Mouse (Mus musculus) heart, embryonic 10.5 days (tissue): ENCODE measurements around the gene Insl3. TPM values are rescaled to one million over a fixed set of nuclear protein-coding genes. Genes with fewer than 3 reads are reported as not detected.

Experiments
- DNase-seq: peaks from one replicate; pipeline ENCODE4 v3.0.0-alpha.2; 2017; ENCODE audit warnings: low spot score
- H3K27ac ChIP-seq: fragments of 300-500 bp; sonication (generic); 2 replicates; pipeline ENCODE4 v1.5.1; 2016; ENCODE audit warnings: mild to moderate bottlenecking
- H3K27me3 ChIP-seq: fragments of 300-500 bp; sonication (generic); 2 replicates; pipeline ENCODE4 v1.6.1; 2016; ENCODE audit warnings: mild to moderate bottlenecking; ENCODE audit not compliant: poor library complexity, insufficient read depth, severe bottlenecking
- H3K36me3 ChIP-seq: fragments of 300-500 bp; sonication (generic); 2 replicates; pipeline ENCODE4 v1.6.1; 2016; ENCODE audit warnings: mild to moderate bottlenecking, moderate library complexity
- H3K4me1 ChIP-seq: fragments of 300-500 bp; sonication (generic); 2 replicates; pipeline ENCODE4 v1.6.1; 2016; ENCODE audit warnings: mild to moderate bottlenecking
- H3K4me3 ChIP-seq: fragments of 300-500 bp; sonication (generic); 2 replicates; pipeline ENCODE4 v1.5.1; 2016; ENCODE audit warnings: mild to moderate bottlenecking, moderate library complexity
- H3K9me3 ChIP-seq: fragments of 300-500 bp; sonication (generic); 2 replicates; pipeline ENCODE4 v1.6.1; 2016; ENCODE audit warnings: mild to moderate bottlenecking, moderate library complexity
- WGBS: fragments of 180-500 bp; shearing (Covaris S2); methylation state at CpG from one replicate; pipeline ENCODE4 v1.1.7; 2016; 5-methylcytosine and 5-hydroxymethylcytosine counted together
- polyA plus RNA-seq: library from polyadenylated mRNA; unstranded; fragments of >200 nt; fragmentation: Nextera tagmentation; extraction: Ambion mirVana; gene quantifications from 2 replicates; pipeline ENCODE4 v1.2.1, GENCODE M21; 2016

The Insl3 gene
- polyA plus RNA-seq, 1 experiment from 2014 or later, result 0.99 TPM

DNA sequence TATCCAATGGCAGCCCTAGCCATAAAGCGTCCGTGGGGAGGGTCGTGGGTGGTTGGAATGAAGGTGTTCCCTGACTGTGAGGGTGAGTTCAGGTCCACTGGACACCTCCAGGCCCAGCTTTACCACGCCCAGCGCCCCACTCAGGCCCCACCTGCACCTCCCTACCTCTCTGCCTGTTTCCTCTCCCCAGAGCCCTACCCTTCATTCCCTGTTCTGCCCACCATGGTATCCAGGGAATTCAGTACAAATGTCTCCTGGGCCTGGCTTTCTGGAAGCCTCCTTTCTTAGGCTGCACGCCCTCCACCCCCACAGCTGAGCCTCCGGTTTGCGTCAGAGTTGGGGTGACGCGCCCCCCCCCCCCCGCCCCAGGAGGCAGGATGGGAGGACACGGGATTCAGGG is 18.8 kb upstream of the Insl3 start:
- Histone ChIP-seq H3K4me3 (peak overlapping the region; percentile 64), H3K9me3 (no peaks in the 10 kb centered on the region), H3K27me3 (peaks cover 23% of the 10 kb centered on the region), H3K36me3 (no peaks in the 10 kb centered on the region), H3K27ac (peak overlapping the region; percentile 71), H3K4me1 (peaks cover 65% of the 10 kb centered on the region)
- 12% methylated on average over 12 of the region's 12 CpGs for WGBS
- no peak for DNase-seq

GRCm38 (mm10) chr8:71670621-71671548 is 18.1 kb upstream of the Insl3 start:
- H3K27ac ChIP-seq, result peak overlapping the region; percentile 71
- peaks cover 30% of the 10 kb centered on the region for H3K27me3 ChIP-seq
- H3K36me3 ChIP-seq, result no peaks in the 10 kb centered on the region
- peak; percentile 87 for DNase-seq
- H3K4me3 ChIP-seq, result peak overlapping the region; percentile 64
- H3K4me1 ChIP-seq, result peaks cover 63% of the 10 kb centered on the region
- H3K9me3 ChIP-seq, result no peaks in the 10 kb centered on the region
- under 1% methylated on average over 57 of the region's 64 CpGs for WGBS

GRCm38 (mm10) chr8:71671549-71671965 is 17.5 kb upstream of the Insl3 start, which contains the start of gene Unc13a:
Gene Unc13a, minus strand, starts transcription at chr8:71671757.
- Histone ChIP-seq H3K4me3 (peak within 1 kb of the TSS; percentile 64), H3K27ac (peak within 1 kb of the TSS; percentile 77), H3K36me3 (no peaks in the 10 kb centered on the region), H3K27me3 (peaks cover 24% of the 10 kb centered on the region), H3K4me1 (peaks cover 65% of the 10 kb centered on the region), H3K9me3 (no peaks in the 10 kb centered on the region)
- peak; percentile 92 for DNase-seq
- under 1% methylated on average over 42 of the region's 42 CpGs for WGBS

DNA sequence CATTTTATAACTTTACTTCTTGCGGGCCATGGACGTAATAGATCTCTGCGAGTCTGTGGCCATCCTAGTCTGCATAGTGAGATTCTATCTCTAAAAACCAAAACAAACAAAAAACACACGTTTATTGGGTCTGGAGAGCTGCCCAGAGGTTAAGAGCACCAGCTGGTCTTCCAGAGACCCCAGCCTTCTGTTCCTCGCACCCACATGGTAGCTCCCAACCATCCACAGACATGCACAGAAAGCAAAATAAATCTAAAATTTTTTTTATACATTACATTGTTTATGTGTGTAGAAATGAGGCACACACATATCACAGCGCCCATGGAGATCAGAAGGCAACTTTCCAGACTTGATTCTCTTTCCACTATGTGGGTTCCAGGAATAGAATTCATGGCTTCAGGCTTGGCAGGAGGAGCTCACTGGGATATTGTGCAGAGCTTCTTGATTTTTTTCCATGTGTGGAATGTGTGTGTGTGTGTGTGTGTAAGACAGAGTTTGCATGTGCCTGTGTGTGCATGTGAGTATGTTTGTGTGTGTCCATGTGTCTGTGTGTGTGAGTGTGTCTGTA is 16.8 kb upstream of the Insl3 start:
- 65% methylated on average over 6 of the region's 6 CpGs for WGBS
- Histone ChIP-seq H3K9me3 (no peaks in the 10 kb centered on the region), H3K27me3 (peaks cover 29% of the 10 kb centered on the region), H3K27ac (peak overlapping the region; percentile 77), H3K4me3 (peak overlapping the region; percentile 64; the same call in 1 of the 2 replicates), H3K4me1 (peaks cover 63% of the 10 kb centered on the region), H3K36me3 (no peaks in the 10 kb centered on the region)
- DNase-seq, result no peak

- Histone ChIP-seq H3K36me3 (no peaks in the 10 kb centered on the region), H3K4me1 (peaks cover 49% of the 10 kb centered on the region), H3K4me3 (no peak overlapping the region), H3K9me3 (0 out of 2 replicates have a peak, but pooled peaks cover 2% of the 10 kb centered on the region), H3K27me3 (peaks cover 42% of the 10 kb centered on the region), H3K27ac (no peak overlapping the region)
- no peak for DNase-seq
- WGBS, result 77% methylated on average over 2 of the region's 2 CpGs
Measured at GRCm38 (mm10) chr8:71674071-71674470, 14.9 kb upstream of the Insl3 start.

DNA sequence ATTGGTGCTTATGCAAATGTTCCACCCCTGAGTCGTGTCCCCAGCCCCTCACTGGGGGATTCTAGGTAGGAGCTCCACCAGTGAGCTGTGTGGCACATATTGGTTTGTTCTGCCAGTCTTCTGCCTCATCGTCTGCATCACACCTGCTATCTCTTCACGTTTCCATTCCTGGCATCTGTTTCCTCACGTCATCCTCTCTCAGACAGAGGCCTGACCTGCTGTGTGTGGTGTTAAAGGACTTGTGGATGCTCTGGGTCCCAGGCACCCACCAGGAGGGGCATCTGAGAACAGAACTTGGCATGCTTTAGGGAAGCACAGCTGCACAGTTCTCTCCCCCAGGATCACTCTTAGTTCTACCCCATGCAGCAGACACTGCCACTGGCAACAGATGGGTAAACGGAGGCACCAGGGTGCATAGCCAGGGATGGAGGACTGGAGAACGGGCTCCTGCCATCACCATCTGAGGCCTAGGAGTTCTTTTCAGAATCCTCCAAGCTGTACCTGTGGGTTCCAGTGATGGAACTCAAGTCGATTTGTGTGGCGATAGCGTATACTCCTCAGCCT is 13.5 kb upstream of the Insl3 start:
- no peak for DNase-seq
- peaks cover 57% of the 10 kb centered on the region for H3K27me3 ChIP-seq
- H3K36me3 ChIP-seq, result no peaks in the 10 kb centered on the region
- WGBS, result 31% methylated on average over 9 of the region's 9 CpGs
- H3K4me1 ChIP-seq, result peaks cover 48% of the 10 kb centered on the region
- peak overlapping the region; percentile 94; the same call in 1 of the 2 replicates for H3K27ac ChIP-seq
- 0 out of 2 replicates have a peak, but pooled peaks cover 2% of the 10 kb centered on the region for H3K9me3 ChIP-seq
- peak overlapping the region; percentile 81 for H3K4me3 ChIP-seq

DNA sequence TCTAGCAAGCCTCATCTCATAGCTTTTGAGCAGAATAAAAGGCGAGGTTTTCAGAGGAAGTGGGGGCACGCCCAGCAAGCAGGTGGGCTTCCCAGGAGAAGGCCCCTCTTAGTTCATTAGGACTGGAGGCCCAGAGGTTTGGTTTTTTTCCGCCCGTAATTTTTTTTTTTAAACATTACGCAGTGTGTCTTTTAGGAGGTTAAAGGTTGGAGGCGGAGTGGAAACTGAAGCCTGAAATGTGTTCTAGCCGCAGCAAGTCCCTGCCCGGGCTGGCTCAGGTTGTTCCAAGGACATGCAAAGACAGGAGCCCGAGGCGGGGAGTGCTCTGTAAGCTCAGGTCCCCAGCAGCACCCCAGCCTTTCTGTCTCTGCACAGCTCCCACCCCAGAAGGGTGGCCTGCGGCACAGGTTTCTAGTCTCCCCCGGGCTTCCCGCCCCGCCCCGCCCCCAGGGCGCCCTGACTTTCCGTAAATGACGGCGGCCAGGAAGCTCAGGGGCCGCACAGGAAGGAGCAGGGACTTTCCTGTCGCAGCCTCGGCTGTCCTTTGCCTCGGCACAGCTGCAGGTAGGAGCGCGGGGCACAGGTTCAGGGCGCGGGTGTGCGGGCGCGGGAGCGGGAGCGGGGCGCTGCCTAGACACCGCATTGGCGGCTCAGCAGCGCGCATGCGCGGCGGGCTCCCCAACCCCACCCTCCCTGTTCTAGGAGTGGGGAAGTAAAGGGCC is 12.8 kb upstream of the Insl3 start, which contains the start of gene Jak3:
Jak3 (plus strand) TSS at position 277 of the 722 bp plus-strand sequence.
- no peak for DNase-seq
- peak within 1 kb of the TSS; percentile 81 for H3K4me3 ChIP-seq
- 3% methylated on average over 40 of the region's 40 CpGs for WGBS
- peak within 1 kb of the TSS; percentile 94 for H3K27ac ChIP-seq
- 0 out of 2 replicates have a peak, but pooled peaks cover 2% of the 10 kb centered on the region for H3K9me3 ChIP-seq
- H3K36me3 ChIP-seq, result no peaks in the 10 kb centered on the region
- H3K27me3 ChIP-seq, result peaks cover 57% of the 10 kb centered on the region
- peaks cover 45% of the 10 kb centered on the region for H3K4me1 ChIP-seq

DNA sequence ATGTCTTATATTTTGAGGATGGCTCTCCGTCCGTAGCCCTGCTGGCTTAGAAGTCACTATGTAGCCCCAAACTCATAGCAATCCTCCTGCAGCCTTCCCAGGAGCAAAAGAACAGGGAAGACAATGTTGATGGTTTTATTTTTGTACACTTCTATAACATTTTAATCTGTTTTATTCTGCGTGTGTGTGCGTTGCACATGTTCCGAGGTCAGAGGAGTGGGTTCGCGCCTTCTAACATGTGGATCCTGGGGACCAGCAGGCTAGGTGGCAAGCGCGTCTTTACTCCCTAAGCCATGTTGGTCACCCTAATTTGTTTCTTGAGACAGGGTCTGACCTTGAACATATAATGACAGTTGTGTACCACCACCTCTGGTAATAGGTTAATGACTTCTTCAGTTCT is 12.2 kb upstream of the Insl3 start:
- peak overlapping the region; percentile 94; the same call in 1 of the 2 replicates for H3K27ac ChIP-seq
- H3K9me3 ChIP-seq, result 0 out of 2 replicates have a peak, but pooled peaks cover 2% of the 10 kb centered on the region
- peaks cover 62% of the 10 kb centered on the region for H3K27me3 ChIP-seq
- DNase-seq, result no peak
- H3K4me3 ChIP-seq, result peak overlapping the region; percentile 81
- H3K4me1 ChIP-seq, result peaks cover 43% of the 10 kb centered on the region
- H3K36me3 ChIP-seq, result no peaks in the 10 kb centered on the region
- WGBS, result 53% methylated on average over 9 of the region's 9 CpGs

- H3K4me3 ChIP-seq, result no peak overlapping the region
- peaks cover 43% of the 10 kb centered on the region for H3K4me1 ChIP-seq
- 0 out of 2 replicates have a peak, but pooled peaks cover 2% of the 10 kb centered on the region for H3K9me3 ChIP-seq
- DNase-seq, result no peak
- H3K27me3 ChIP-seq, result peaks cover 69% of the 10 kb centered on the region
- no peaks in the 10 kb centered on the region for H3K36me3 ChIP-seq
- H3K27ac ChIP-seq, result no peak overlapping the region
Measured at GRCm38 (mm10) chr8:71677555-71677954, 11.5 kb upstream of the Insl3 start.

DNA sequence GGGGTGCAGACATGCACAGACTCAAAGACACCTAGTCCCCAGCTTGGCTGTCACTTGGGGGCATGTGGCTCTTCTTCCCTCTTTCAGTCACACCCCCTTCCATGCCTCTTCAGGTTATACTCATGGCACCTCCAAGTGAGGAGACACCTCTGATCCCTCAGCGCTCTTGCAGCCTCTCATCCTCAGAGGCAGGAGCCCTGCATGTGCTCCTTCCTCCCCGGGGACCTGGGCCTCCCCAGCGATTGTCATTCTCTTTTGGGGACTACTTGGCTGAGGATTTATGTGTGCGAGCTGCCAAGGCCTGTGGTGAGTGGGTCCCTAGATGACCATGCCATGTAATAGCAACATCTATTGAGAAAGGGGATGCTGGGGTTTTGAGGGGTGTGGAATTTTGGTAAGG is 10.8 kb upstream of the Insl3 start:
- Histone ChIP-seq H3K9me3 (0 out of 2 replicates have a peak, but pooled peaks cover 2% of the 10 kb centered on the region), H3K4me3 (no peak overlapping the region), H3K4me1 (peaks cover 42% of the 10 kb centered on the region), H3K27ac (no peak overlapping the region), H3K36me3 (no peaks in the 10 kb centered on the region), H3K27me3 (peaks cover 76% of the 10 kb centered on the region)
- WGBS, result 55% methylated on average over 4 of the region's 4 CpGs
- DNase-seq, result no peak

DNA sequence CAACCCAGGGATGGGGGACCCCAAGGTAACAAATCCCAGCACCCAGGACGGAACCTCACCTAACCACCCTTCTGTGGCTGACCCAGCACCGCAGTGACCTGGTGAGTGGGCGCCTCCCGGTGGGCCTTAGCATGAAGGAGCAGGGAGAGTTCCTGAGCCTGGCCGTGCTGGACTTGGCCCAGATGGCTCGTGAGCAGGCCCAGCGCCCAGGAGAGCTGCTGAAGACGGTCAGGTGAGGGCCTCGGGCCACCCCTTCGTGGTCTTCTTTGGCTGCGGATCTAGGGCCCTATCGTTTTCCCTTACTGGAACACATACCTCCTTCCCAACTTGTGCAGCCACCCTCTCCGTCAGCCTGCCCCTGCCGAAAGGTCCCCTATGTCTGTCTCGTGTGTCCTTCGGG is 9.9 kb upstream of the Insl3 start:
- 0 out of 2 replicates have a peak overlapping the region, but pooled peaks have one; percentile 52 for H3K27ac ChIP-seq
- peaks cover 42% of the 10 kb centered on the region for H3K4me1 ChIP-seq
- H3K4me3 ChIP-seq, result peak overlapping the region; percentile 55
- DNase-seq, result no peak
- H3K27me3 ChIP-seq, result peaks cover 85% of the 10 kb centered on the region
- no peaks in the 10 kb centered on the region for H3K36me3 ChIP-seq
- H3K9me3 ChIP-seq, result 0 out of 2 replicates have a peak, but pooled peaks cover 2% of the 10 kb centered on the region
- 16% methylated on average over 16 of the region's 16 CpGs for WGBS

DNA sequence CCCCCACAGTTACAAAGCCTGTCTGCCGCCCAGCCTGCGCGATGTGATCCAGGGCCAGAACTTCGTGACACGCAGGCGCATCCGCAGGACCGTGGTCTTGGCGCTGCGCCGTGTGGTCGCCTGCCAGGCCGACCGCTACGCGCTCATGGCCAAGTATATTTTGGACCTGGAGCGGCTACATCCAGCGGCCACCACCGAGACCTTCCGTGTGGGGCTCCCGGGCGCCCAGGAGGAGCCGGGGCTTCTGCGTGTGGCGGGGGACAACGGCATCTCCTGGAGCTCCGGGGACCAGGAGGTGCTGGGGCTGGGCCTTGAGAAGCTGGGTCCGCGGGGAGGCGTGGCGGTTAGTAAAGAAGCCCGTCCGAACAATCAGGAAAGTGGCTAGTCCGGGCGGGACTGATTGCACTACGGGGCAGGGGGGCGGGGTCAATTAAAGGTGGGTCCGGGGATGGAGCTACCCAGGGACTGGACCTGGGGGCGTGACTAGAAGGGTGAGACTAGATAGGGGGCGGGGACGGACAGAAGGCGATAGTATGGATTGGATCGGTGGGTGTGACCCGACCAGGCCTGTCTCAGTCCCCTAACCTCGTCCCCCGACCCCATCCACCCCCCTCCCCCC is 9.4 kb upstream of the Insl3 start:
- Histone ChIP-seq H3K4me1 (peaks cover 42% of the 10 kb centered on the region), H3K27ac (peak overlapping the region; percentile 52; the same call in 1 of the 2 replicates), H3K36me3 (no peaks in the 10 kb centered on the region), H3K27me3 (peaks cover 90% of the 10 kb centered on the region), H3K4me3 (peak overlapping the region; percentile 55), H3K9me3 (0 out of 2 replicates have a peak, but pooled peaks cover 2% of the 10 kb centered on the region)
- 5% methylated on average over 46 of the region's 46 CpGs for WGBS
- DNase-seq, result no peak
